Mouse (Mus musculus) E14TG2a.4 (cell line): ENCODE measurements around the gene Knstrn.

Source experiments
- H3K27me3 ChIP-seq: 2 replicates; pipeline ENCODE4 v1.6.1; 2014; ENCODE audit warnings: low read length, control low read depth; ENCODE audit not compliant: insufficient read depth
- H3K36me3 ChIP-seq: 2 replicates; pipeline ENCODE4 v1.6.1; 2014; ENCODE audit warnings: low read length, control low read depth; ENCODE audit not compliant: insufficient read depth
- H3K4me1 ChIP-seq: replicated peaks from 2 replicates; pipeline ENCODE4 v1.6.1; 2014; ENCODE audit warnings: low read depth, low read length, control low read depth
- H3K4me3 ChIP-seq: replicated peaks from 2 replicates; pipeline ENCODE4 v1.5.1; 2014; ENCODE audit warnings: mild to moderate bottlenecking, low read length
- H3K9me3 ChIP-seq: 2 replicates; pipeline ENCODE4 v1.6.1; 2014; ENCODE audit warnings: low read length, control low read depth
- CTCF ChIP-seq: conservative IDR thresholded peaks from 2 replicates; pipeline ENCODE4 v1.5.1; 2014; ENCODE audit warnings: low read length
- NANOG ChIP-seq: IDR thresholded peaks from 2 replicates; pipeline ENCODE4 v1.6.1; 2014; ENCODE audit warnings: borderline replicate concordance, low read length, mixed read lengths
- POU5F1 ChIP-seq: IDR thresholded peaks from 2 replicates; pipeline ENCODE4 v1.6.1; 2014; ENCODE audit warnings: low read length, borderline replicate concordance

Gene Knstrn

DNA sequence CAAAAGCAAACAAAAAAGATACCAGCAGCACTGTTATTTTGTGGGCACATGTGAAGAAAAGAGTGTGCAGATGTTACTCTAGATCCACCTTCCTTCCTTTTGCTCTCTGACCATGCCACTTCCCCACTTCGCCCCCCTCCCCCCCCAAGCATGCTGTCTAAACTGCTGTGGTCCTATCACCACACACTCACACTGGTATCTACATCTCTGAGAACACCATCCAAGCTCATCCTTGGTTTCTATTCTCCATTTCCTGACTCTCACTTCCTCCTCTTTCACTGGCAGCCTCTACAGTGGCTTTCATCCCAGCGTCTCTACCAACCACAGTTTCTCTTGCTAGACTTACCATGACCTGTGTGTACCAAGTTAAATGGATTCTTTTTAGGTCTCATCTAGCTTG, 9.3 kb upstream of the Knstrn start:
- no peaks in the 10 kb centered on the region for H3K36me3 ChIP-seq
- no peaks in the 10 kb centered on the region for H3K4me1 ChIP-seq
- H3K4me3 ChIP-seq: no peak overlapping the region
- no peak for TF ChIP-seq NANOG
- no peak for TF ChIP-seq POU5F1
- peaks cover 6% of the 10 kb centered on the region for H3K27me3 ChIP-seq
- H3K9me3 ChIP-seq: no peaks in the 10 kb centered on the region

DNA sequence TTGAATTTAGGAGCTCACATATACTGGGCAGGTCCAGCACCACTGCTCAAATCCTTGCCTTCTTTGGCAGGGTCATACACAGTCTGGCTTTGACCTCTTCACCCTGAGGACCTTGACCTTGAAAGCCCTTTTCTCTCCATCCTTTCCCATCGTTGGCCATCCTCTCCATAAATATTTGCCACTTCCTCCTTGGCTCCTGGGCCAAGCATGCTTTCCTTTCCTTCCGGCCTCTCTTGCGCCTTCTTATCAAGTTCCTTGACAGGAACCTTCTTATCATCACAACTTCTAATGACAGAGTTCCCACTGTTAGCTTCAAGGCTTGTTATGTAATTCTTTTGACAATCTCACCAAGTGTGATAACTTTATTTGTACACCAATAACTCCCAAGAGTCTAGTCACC, 8.7 kb upstream of the Knstrn start:
- Histone ChIP-seq H3K4me3 (no peak overlapping the region), H3K36me3 (no peaks in the 10 kb centered on the region), H3K27me3 (peaks cover 6% of the 10 kb centered on the region), H3K9me3 (no peaks in the 10 kb centered on the region), H3K4me1 (no peaks in the 10 kb centered on the region)
- TF ChIP-seq CTCF (no peak), POU5F1 (no peak), NANOG (no peak)

DNA sequence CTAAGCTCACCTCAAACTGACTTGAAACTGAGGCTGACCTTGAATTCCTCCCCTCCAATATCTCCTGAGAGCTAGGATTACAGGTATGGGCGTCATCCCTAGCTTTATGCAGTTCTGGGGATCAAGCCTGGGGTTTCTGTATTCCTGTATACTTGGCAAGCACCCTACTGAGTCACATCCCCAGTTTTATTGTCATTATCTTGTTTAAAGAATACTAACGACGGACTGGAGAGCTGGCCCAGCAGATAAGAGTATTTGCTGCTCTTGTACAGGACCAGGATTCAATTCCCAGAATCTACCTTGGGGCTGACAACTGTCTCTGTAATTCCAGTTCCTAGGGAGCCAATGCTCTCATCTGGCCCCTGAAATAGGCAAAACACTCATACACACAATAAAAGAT, 8.0 kb upstream of the Knstrn start:
- H3K4me3 ChIP-seq: no peak overlapping the region
- H3K27me3 ChIP-seq: peaks cover 8% of the 10 kb centered on the region
- no peaks in the 10 kb centered on the region for H3K9me3 ChIP-seq
- H3K36me3 ChIP-seq: no peaks in the 10 kb centered on the region
- peaks cover 2% of the 10 kb centered on the region; the same call in 1 of the 2 replicates for H3K4me1 ChIP-seq
- TF ChIP-seq CTCF (no peak), POU5F1 (no peak), NANOG (no peak)

- H3K4me3 ChIP-seq: no peak overlapping the region
- H3K36me3 ChIP-seq: no peaks in the 10 kb centered on the region
- H3K27me3 ChIP-seq: peaks cover 14% of the 10 kb centered on the region
- H3K4me1 ChIP-seq: peaks cover 4% of the 10 kb centered on the region; the same call in 1 of the 2 replicates
- TF ChIP-seq POU5F1: no peak
- TF ChIP-seq CTCF: no peak
- TF ChIP-seq NANOG: no peak
- no peaks in the 10 kb centered on the region for H3K9me3 ChIP-seq
These were observed 6.9 kb upstream of the Knstrn start for GRCm38 (mm10) chr2:118806860-118807259.

DNA sequence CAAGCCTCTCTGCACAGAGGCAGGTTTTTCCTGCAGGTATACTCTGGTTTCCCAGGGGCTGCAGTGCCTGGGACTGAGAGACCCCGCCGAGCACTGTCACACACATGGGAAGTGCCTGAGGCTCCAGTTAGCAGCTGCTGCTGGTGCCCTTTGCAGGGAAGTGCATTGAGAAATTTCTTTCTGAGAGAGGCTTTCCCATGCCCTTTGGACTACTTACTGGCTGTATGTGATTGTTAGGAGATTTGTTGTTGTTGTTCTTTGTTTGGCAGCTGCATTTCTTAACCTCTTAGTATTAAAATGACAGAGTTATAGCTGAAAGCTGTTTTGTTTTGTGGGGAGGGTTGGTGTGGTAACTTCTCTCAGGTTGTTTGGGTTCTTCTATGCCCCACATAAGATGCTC, 2.9 kb upstream of the Knstrn start:
- Histone ChIP-seq H3K27me3 (peaks cover 15% of the 10 kb centered on the region), H3K4me1 (peaks cover 15% of the 10 kb centered on the region), H3K9me3 (no peaks in the 10 kb centered on the region), H3K36me3 (peaks cover under 1% of the 10 kb centered on the region; the same call in 1 of the 2 replicates), H3K4me3 (no peak overlapping the region)
- TF ChIP-seq NANOG (no peak), POU5F1 (no peak), CTCF (no peak)

GRCm38 (mm10) chr2:118812724-118813123, 1.1 kb upstream of the Knstrn start:
- peaks cover 12% of the 10 kb centered on the region for H3K27me3 ChIP-seq
- H3K9me3 ChIP-seq: no peaks in the 10 kb centered on the region
- no peak overlapping the region for H3K4me3 ChIP-seq
- peaks cover 16% of the 10 kb centered on the region for H3K4me1 ChIP-seq
- no peak for TF ChIP-seq POU5F1
- TF ChIP-seq CTCF: no peak
- no peak for TF ChIP-seq NANOG
- peaks cover 16% of the 10 kb centered on the region for H3K36me3 ChIP-seq

- TF ChIP-seq POU5F1 (no peak), NANOG (no peak), CTCF (no peak)
- Histone ChIP-seq H3K27me3 (no peaks in the 10 kb centered on the region), H3K9me3 (peaks cover 23% of the 10 kb centered on the region), H3K4me1 (0 out of 2 replicates have a peak, but pooled peaks cover 8% of the 10 kb centered on the region), H3K36me3 (peaks cover 91% of the 10 kb centered on the region), H3K4me3 (no peak overlapping the region)
These were observed 9.0 kb downstream of the Knstrn start for GRCm38 (mm10) chr2:118822800-118823199.

DNA sequence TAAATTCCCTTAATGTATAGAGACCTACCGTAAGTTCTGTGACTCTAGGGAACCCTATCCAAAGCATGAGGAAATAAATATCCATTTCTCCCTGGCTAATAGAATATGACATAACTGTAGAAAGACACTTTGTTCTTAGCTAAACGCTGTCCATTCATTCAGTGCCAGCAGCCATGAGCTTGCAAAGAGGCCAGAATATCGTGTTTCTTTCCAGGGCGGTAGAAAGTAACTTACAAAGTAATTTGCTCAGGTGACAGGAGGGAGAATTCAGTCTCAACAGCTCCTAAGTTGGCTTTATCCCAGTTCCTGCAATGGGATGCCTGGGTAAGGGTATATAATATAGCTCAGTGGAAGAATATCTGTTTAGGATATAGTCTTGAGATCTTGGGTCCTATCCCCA, 10.6 kb downstream of the Knstrn start:
- Histone ChIP-seq H3K4me3 (no peak overlapping the region), H3K9me3 (peaks cover 21% of the 10 kb centered on the region), H3K36me3 (peaks cover 90% of the 10 kb centered on the region), H3K27me3 (no peaks in the 10 kb centered on the region), H3K4me1 (0 out of 2 replicates have a peak, but pooled peaks cover 12% of the 10 kb centered on the region)
- TF ChIP-seq POU5F1 (no peak), NANOG (no peak), CTCF (no peak)

GRCm38 (mm10) chr2:118829096-118829495, 15.3 kb downstream of the Knstrn start:
- TF ChIP-seq CTCF (no peak), NANOG (no peak), POU5F1 (no peak)
- Histone ChIP-seq H3K27me3 (no peaks in the 10 kb centered on the region), H3K36me3 (peaks cover 95% of the 10 kb centered on the region), H3K9me3 (peaks cover 11% of the 10 kb centered on the region), H3K4me1 (0 out of 2 replicates have a peak, but pooled peaks cover 9% of the 10 kb centered on the region), H3K4me3 (no peak overlapping the region)
